Mouse (Mus musculus) cerebellum, adult 2 months (tissue): Measurements from ENCODE around the gene Homer2. TPM values are rescaled to one million over a fixed set of nuclear protein-coding genes. Genes with fewer than 3 reads are reported as not detected.

Experiments
- DNase-seq, 2 experiments: peaks; one replicate each; pipeline ENCODE4 v3.0.0; 2021
- H3K27ac ChIP-seq: fragments of 200-500 bp; 2 replicates; pipeline ENCODE4 v1.5.1; 2012; ENCODE audit warnings: low read length, control low read depth, inconsistent platforms; ENCODE audit not compliant: insufficient read depth
- H3K27me3 ChIP-seq: fragments of 200-500 bp; 2 replicates; pipeline ENCODE4 v1.6.1; 2012; ENCODE audit warnings: inconsistent platforms, mild to moderate bottlenecking, low read length, moderate library complexity; ENCODE audit not compliant: control insufficient read depth, insufficient read depth
- H3K4me1 ChIP-seq: fragments of 200-500 bp; 2 replicates; pipeline ENCODE4 v1.6.1; 2011; ENCODE audit warnings: low read length; ENCODE audit not compliant: control insufficient read depth, insufficient read depth
- H3K4me3 ChIP-seq: fragments of 200-500 bp; replicated peaks from 2 replicates; pipeline ENCODE3; 2011; ENCODE audit warnings: mild to moderate bottlenecking, low read depth, low read length, control low read depth; ENCODE audit not compliant: insufficient read depth
- CTCF ChIP-seq: fragments of 200-500 bp; IDR thresholded peaks from 2 replicates; pipeline ENCODE4 v1.5.1; 2011; ENCODE audit warnings: low read depth, mild to moderate bottlenecking, control low read depth, low read length, moderate library complexity, borderline replicate concordance; ENCODE audit not compliant: insufficient read depth
- POLR2A ChIP-seq: fragments of 200-500 bp; IDR thresholded peaks from 2 replicates; pipeline ENCODE4 v1.6.1; 2011; ENCODE audit warnings: low read length, control low read depth, borderline replicate concordance; ENCODE audit not compliant: insufficient read depth
- WGBS: fragments of 180-500 bp; shearing (Covaris S2); methylation state at CpG from one replicate; pipeline ENCODE4 v1.1.7; 2018; 5-methylcytosine and 5-hydroxymethylcytosine counted together
- polyA plus RNA-seq: library from polyadenylated mRNA; depleted of rRNA; stranded (reverse); fragments of >200 nt; gene quantifications from 2 replicates; pipeline ENCODE4 v1.2.3, GENCODE M21; 2012; rRNA removed

The Homer2 gene
- polyA plus RNA-seq, 1 experiment, result 10.0 TPM

GRCm38 (mm10) chr7:81560101-81561049, 147.0 kb downstream of the Homer2 start:
- 72% methylated on average over 8 of the region's 8 CpGs for WGBS
- Histone ChIP-seq H3K4me3 (no peak overlapping the region), H3K27ac (no peak overlapping the region), H3K27me3 (no peaks in the 10 kb centered on the region), H3K4me1 (no peaks in the 10 kb centered on the region)
- DNase-seq, result no peak
- no peak for TF ChIP-seq POLR2A
- no peak for TF ChIP-seq CTCF

GRCm38 (mm10) chr7:81559231-81559980, 147.9 kb downstream of the Homer2 start:
- Histone ChIP-seq H3K4me3 (no peak overlapping the region), H3K4me1 (no peaks in the 10 kb centered on the region), H3K27ac (no peak overlapping the region), H3K27me3 (no peaks in the 10 kb centered on the region)
- no peak for TF ChIP-seq POLR2A
- TF ChIP-seq CTCF, result no peak
- WGBS, result 85% methylated on average over 14 of the region's 14 CpGs
- no peak for DNase-seq

- 79% methylated on average over 4 of the region's 4 CpGs for WGBS
- DNase-seq, result no peak
- H3K4me1 ChIP-seq, result no peaks in the 10 kb centered on the region
- TF ChIP-seq POLR2A, result no peak
- TF ChIP-seq CTCF, result no peak
- H3K27ac ChIP-seq, result no peak overlapping the region
- H3K4me3 ChIP-seq, result no peak overlapping the region
- H3K27me3 ChIP-seq, result no peaks in the 10 kb centered on the region
Observed at GRCm38 (mm10) chr7:81557985-81558360, 149.4 kb downstream of the Homer2 start.

GRCm38 (mm10) chr7:81557252-81557984, 149.9 kb downstream of the Homer2 start:
- H3K4me1 ChIP-seq, result no peaks in the 10 kb centered on the region
- no peaks in the 10 kb centered on the region for H3K27me3 ChIP-seq
- WGBS, result 45% methylated on average over 7 of the region's 7 CpGs
- no peak for DNase-seq
- TF ChIP-seq CTCF (no peak), POLR2A (no peak)
- H3K27ac ChIP-seq, result no peak overlapping the region
- no peak overlapping the region for H3K4me3 ChIP-seq

- no peak for DNase-seq
- 92% methylated on average over 4 of the region's 4 CpGs for WGBS
- TF ChIP-seq CTCF, result no peak
- TF ChIP-seq POLR2A, result no peak
- Histone ChIP-seq H3K4me1 (no peaks in the 10 kb centered on the region), H3K4me3 (no peak overlapping the region), H3K27me3 (no peaks in the 10 kb centered on the region), H3K27ac (no peak overlapping the region)
Observed at GRCm38 (mm10) chr7:81556839-81557238, 150.5 kb downstream of the Homer2 start.

GRCm38 (mm10) chr7:81554369-81554768, 153.0 kb downstream of the Homer2 start:
- H3K27me3 ChIP-seq, result no peaks in the 10 kb centered on the region
- no peak for DNase-seq
- TF ChIP-seq CTCF, result peak; percentile 31; the same call in 1 of the 2 replicates
- no peak for TF ChIP-seq POLR2A
- no peak overlapping the region for H3K27ac ChIP-seq
- WGBS, result 89% methylated on average over 2 of the region's 2 CpGs
- H3K4me3 ChIP-seq, result no peak overlapping the region
- no peaks in the 10 kb centered on the region for H3K4me1 ChIP-seq

GRCm38 (mm10) chr7:81553589-81553988, 153.7 kb downstream of the Homer2 start:
- 51% methylated on average over 4 of the region's 4 CpGs for WGBS
- Histone ChIP-seq H3K4me3 (no peak overlapping the region), H3K27ac (no peak overlapping the region), H3K27me3 (no peaks in the 10 kb centered on the region), H3K4me1 (no peaks in the 10 kb centered on the region)
- TF ChIP-seq POLR2A, result no peak
- TF ChIP-seq CTCF, result no peak
- no peak for DNase-seq

Other genes starting within 250 kb of the Homer2 start
- 139 and 141 TPM in 2 replicates for gene Ap3b2, start 213.6 kb downstream of the Homer2 start, polyA plus RNA-seq
- not detected in 2 replicates for gene BC048679, start 209.2 kb downstream of the Homer2 start, polyA plus RNA-seq
- 0.16 and 0.26 TPM in 2 replicates for gene Fsd2, start 140.6 kb downstream of the Homer2 start, polyA plus RNA-seq
- gene Whamm, start 136.3 kb downstream of the Homer2 start, polyA plus RNA-seq, result 28.6 and 29.4 TPM in 2 replicates
- 71.0 and 77.7 TPM in 2 replicates for gene Ramac, start 55.4 kb upstream of the Homer2 start, polyA plus RNA-seq
- gene 3110040N11Rik, start 82.0 kb upstream of the Homer2 start, polyA plus RNA-seq, result 26.5 and 27.0 TPM in 2 replicates
- 67.5 and 72.5 TPM in 2 replicates for gene Btbd1, start 121.9 kb upstream of the Homer2 start, polyA plus RNA-seq
- not detected in 2 replicates for gene Gm10160, start 148.3 kb upstream of the Homer2 start, polyA plus RNA-seq
- 39.2 and 40.9 TPM in 2 replicates for gene Tm6sf1, start 151.5 kb upstream of the Homer2 start, polyA plus RNA-seq
- gene Hdgfl3, start 226.9 kb upstream of the Homer2 start, polyA plus RNA-seq, result 22.4 and 23.7 TPM in 2 replicates